Mouse (Mus musculus): ENCODE data around the gene Ndrg3.
"Not testable (repeated sequence)": the region's sequence is repeated elsewhere in the genome, so short reads cannot be mapped to it uniquely, and the experiment has no call there.

GRCm38 (mm10) chr2:156885666-156886065 lies 106.2 kb downstream of the Ndrg3 start:
- TF ChIP-seq POLR2A (IDR thresholded peaks at IDR 0.05; ENCODE audit: low read depth, low read length); CTCF (conservative IDR thresholded peaks at IDR 0.05; ENCODE audit: insufficient read depth, insufficient read length, low read depth, low read length): not testable (repeated sequence)

Data from kidney, adult 2 months (tissue).